Mouse (Mus musculus): ENCODE measurements around the gene Zmynd8. TPM values are rescaled to one million over a fixed set of nuclear protein-coding genes. Genes with fewer than 3 reads are reported as not detected.

Zmynd8 gene
- polyA plus RNA-seq, 1 experiment from 2014 or later, result 82.2 TPM

- peak; percentile 57 for ATAC-seq (ENCODE audit: low FRiP score)
- Histone ChIP-seq H3K27me3 (no peaks in the 10 kb centered on the region), H3K27ac (peak overlapping the region; percentile 100), H3K36me3 (no peaks in the 10 kb centered on the region), H3K4me2 (peak overlapping the region; percentile 74), H3K9me3 (no peaks in the 10 kb centered on the region), H3K4me3 (peak overlapping the region; percentile 38), H3K4me1 (replicated peaks) (peaks cover 98% of the 10 kb centered on the region), H3K9ac (peak overlapping the region; percentile 86)
- WGBS, result 3% methylated on average over 20 of the region's 21 CpGs
These were observed 14.1 kb downstream of the Zmynd8 start for GRCm38 (mm10) chr2:165884577-165885224.

GRCm38 (mm10) chr2:165883846-165884576, 14.8 kb downstream of the Zmynd8 start:
- H3K4me2 ChIP-seq, result peak overlapping the region; percentile 74
- H3K27me3 ChIP-seq, result no peaks in the 10 kb centered on the region
- no peak for ATAC-seq (ENCODE audit: low FRiP score)
- H3K4me1 ChIP-seq (replicated peaks), result peaks cover 98% of the 10 kb centered on the region
- H3K27ac ChIP-seq, result peak overlapping the region; percentile 100
- 11% methylated on average over 11 of the region's 11 CpGs for WGBS
- H3K9me3 ChIP-seq, result no peaks in the 10 kb centered on the region
- H3K36me3 ChIP-seq, result no peaks in the 10 kb centered on the region
- H3K4me3 ChIP-seq, result peak overlapping the region; percentile 38
- peak overlapping the region; percentile 86 for H3K9ac ChIP-seq

GRCm38 (mm10) chr2:165883006-165883405, 15.8 kb downstream of the Zmynd8 start:
- Histone ChIP-seq H3K27ac (peak overlapping the region; percentile 100), H3K9me3 (no peaks in the 10 kb centered on the region), H3K4me3 (peak overlapping the region; percentile 38), H3K27me3 (no peaks in the 10 kb centered on the region), H3K9ac (peak overlapping the region; percentile 86), H3K4me1 (replicated peaks) (peaks cover 97% of the 10 kb centered on the region), H3K4me2 (peak overlapping the region; percentile 74), H3K36me3 (no peaks in the 10 kb centered on the region)
- ATAC-seq (ENCODE audit: low FRiP score), result no peak
- 29% methylated on average over 6 of the region's 6 CpGs for WGBS

DNA sequence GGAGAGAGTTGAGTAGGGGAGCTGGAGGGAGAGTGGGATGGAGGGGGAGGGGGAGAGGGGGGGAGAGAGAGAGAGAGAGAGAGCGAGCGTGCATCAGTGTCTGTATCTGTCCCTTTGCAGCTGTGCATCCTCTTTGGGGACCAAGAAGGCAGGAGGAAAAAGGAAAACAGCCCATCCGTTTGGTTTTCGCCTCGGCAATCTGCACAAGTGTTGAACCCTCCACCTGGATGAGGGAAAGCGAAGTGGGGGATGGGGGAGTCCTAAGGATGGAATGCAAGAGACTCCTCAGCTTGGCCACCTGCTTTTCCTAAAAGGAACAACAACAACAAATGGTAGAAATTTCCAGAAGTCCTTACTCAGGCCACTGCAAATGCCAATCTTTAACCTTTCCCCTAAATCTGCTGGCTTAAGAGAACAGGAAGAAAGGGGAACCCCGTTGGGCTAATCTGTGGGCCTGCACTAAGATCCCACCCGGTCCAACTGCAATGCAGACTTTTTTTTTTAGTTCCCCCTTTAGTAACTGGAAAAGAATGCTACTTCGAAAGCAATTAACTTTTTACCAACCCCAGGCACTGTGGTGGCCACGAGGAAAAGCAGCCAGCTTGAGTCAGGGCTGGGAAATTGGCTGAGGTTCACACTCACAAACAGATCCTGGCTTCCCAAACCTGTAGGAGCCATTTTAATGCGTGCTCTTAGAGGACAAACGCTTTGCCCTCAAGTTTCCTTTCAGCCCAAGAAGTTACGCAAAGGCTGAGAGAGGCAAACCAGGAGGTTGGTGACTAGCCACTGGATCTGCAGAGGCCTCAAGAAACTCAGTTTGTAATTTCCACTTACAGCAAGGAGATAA, 17.0 kb downstream of the Zmynd8 start:
- peak overlapping the region; percentile 38 for H3K4me3 ChIP-seq
- H3K4me1 ChIP-seq (replicated peaks), result peaks cover 97% of the 10 kb centered on the region
- WGBS, result 11% methylated on average over 12 of the region's 13 CpGs
- H3K9ac ChIP-seq, result peak overlapping the region; percentile 86
- no peaks in the 10 kb centered on the region for H3K27me3 ChIP-seq
- H3K4me2 ChIP-seq, result peak overlapping the region; percentile 74
- ATAC-seq (ENCODE audit: low FRiP score), result no peak
- peak overlapping the region; percentile 100 for H3K27ac ChIP-seq
- H3K9me3 ChIP-seq, result no peaks in the 10 kb centered on the region
- H3K36me3 ChIP-seq, result no peaks in the 10 kb centered on the region

DNA sequence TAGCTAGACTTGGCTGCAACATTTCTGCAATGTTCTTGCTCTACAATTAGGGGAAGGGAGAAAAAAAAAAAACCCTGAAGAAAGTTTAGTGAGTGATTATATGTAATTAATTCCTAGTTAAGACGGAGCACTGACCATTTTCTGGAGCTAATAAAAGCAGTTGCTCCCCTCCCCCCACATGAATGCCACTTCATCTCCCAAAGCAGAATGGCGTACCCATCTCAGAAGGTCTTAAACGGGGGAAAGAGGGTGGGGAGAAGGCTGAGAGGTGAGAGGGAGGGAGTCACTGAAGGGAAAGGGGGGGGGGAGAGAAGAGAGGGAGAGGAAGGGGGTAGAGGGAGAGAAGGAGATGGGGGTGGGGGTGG, 17.6 kb downstream of the Zmynd8 start:
- Histone ChIP-seq H3K4me2 (peak overlapping the region; percentile 74), H3K9me3 (no peaks in the 10 kb centered on the region), H3K27me3 (no peaks in the 10 kb centered on the region), H3K27ac (peak overlapping the region; percentile 100), H3K4me1 (replicated peaks) (peaks cover 97% of the 10 kb centered on the region), H3K9ac (peak overlapping the region; percentile 70), H3K4me3 (peak overlapping the region; percentile 39; the same call in 1 of the 2 replicates), H3K36me3 (no peaks in the 10 kb centered on the region)
- WGBS, result 0% methylated on average over 3 of the region's 3 CpGs
- no peak for ATAC-seq (ENCODE audit: low FRiP score)

DNA sequence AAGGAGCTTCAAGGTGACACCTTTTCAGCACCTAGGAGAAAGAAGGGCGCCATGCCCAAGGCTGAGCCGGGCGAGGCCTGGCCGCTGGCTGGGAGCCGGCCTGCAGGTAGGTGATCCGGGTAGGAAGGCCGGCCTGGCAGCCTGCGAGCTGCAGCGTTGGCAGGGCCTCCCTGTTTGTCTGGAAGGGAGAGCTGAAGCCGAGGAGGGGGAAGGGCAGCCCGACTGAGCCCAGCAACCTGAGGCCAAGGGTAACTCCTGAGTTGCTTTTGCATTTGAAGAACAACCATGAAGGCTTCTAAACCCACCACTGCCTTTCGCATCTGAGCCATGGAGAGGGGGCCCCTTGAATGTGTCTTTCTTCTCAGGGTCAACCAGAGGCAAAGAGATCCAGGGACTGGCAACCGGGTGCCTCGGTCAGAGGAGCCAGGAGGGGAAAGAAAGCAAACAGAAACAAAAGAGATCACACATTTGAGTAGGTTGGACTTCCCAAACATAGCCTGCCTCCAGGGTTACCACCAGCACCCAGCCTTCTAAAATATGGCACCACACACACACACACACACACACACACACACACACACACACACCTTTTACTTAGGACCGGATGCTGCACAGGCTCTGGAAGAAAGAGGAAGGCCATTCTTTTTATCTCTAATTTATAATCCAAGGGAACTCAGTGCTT, 18.2 kb downstream of the Zmynd8 start:
- Histone ChIP-seq H3K4me3 (peak overlapping the region; percentile 39), H3K4me1 (replicated peaks) (peaks cover 97% of the 10 kb centered on the region), H3K9me3 (no peaks in the 10 kb centered on the region), H3K36me3 (no peaks in the 10 kb centered on the region), H3K27ac (peak overlapping the region; percentile 100), H3K4me2 (peak overlapping the region; percentile 74), H3K27me3 (no peaks in the 10 kb centered on the region), H3K9ac (peak overlapping the region; percentile 70)
- WGBS, result 8% methylated on average over 15 of the region's 15 CpGs
- ATAC-seq (ENCODE audit: low FRiP score), result no peak

DNA sequence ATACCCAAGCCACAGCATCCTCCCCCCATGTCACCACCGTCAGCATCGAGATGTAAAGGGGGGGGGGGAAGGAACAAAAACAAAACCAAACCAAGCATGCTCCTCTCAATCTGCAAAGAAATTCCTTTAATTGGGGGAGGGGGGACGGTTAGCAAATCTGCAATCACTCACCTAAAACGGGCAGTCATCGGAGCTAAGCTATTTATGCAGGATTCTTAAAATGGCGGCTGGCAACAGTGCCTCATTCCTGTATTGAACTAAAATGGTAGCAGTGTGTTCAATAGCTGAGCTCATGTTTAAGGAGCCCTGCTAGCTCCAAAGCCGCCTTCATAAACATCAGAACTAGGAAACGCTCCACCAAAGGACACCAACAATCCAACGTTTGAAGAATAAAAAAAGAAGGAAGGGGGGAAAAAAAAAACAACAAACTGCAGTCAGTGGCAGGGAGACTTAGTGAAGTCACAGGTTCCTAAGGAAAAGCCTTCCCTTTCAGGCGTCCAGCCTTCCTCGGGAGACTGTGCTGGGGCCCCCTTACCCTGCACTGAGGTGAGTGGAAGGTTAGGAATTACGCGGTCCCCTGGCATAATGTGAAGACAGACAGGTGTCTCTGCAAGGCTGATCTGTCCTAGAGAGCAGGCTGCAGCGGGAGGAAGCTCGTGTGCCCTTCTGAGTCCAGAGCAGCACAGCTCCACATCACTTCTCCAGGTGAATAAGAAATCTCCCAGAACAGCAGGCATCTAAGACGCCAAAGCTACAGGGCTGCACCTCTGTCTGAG, 19.2 kb downstream of the Zmynd8 start:
- no peaks in the 10 kb centered on the region for H3K27me3 ChIP-seq

GRCm38 (mm10) chr2:165878907-165879361, 19.9 kb downstream of the Zmynd8 start:
- Histone ChIP-seq H3K27ac (peak overlapping the region; percentile 100), H3K9ac (peak overlapping the region; percentile 70), H3K4me3 (peak overlapping the region; percentile 39), H3K4me1 (replicated peaks) (peaks cover 99% of the 10 kb centered on the region), H3K4me2 (peak overlapping the region; percentile 74), H3K27me3 (no peaks in the 10 kb centered on the region), H3K9me3 (no peaks in the 10 kb centered on the region), H3K36me3 (peaks cover 6% of the 10 kb centered on the region)
- no peak for ATAC-seq (ENCODE audit: low FRiP score)
- WGBS, result 16% methylated on average over 8 of the region's 8 CpGs

More for the DNA sequence above, 19.2 kb downstream of the Zmynd8 start:
- no peak for ATAC-seq (ENCODE audit: low FRiP score)
- Histone ChIP-seq H3K4me2 (peak overlapping the region; percentile 74), H3K27ac (peak overlapping the region; percentile 100), H3K4me3 (peak overlapping the region; percentile 39), H3K36me3 (no peaks in the 10 kb centered on the region), H3K4me1 (replicated peaks) (peaks cover 97% of the 10 kb centered on the region), H3K9ac (peak overlapping the region; percentile 70), H3K9me3 (no peaks in the 10 kb centered on the region)
- 6% methylated on average over 16 of the region's 16 CpGs for WGBS

DNA sequence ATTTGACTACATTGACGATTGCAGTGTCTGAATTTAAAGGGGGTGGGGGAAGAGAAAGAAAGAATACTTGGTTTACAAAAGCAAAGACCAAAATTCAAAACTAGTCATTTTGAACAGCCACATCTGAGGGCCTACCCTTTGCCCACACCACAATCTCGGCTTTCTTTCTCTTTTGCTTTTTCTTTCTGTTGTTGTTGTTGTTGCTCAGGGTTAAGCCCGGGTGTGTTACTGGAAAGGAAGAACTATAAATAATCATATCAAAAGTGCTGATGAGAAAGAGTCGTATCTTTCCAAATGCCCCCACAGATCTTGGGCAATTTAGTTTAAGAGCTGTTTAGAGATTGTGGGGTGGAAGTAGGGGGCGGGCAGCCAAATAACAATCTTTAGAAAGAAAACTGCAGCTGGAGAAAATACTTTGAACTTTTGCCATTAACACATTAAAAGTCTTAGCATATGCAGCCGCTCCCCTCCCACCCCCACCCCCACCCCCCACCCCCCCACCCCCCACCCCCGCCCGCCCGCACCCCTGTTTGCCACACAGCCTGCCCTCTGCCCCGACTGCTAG, 20.7 kb downstream of the Zmynd8 start:
- Histone ChIP-seq H3K4me1 (replicated peaks) (peaks cover 99% of the 10 kb centered on the region), H3K4me2 (peak overlapping the region; percentile 74), H3K36me3 (peaks cover 14% of the 10 kb centered on the region), H3K4me3 (peak overlapping the region; percentile 39), H3K9ac (peak overlapping the region; percentile 74), H3K27me3 (no peaks in the 10 kb centered on the region), H3K27ac (peak overlapping the region; percentile 98), H3K9me3 (no peaks in the 10 kb centered on the region)
- no peak for ATAC-seq (ENCODE audit: low FRiP score)
- 20% methylated on average over 10 of the region's 10 CpGs for WGBS

DNA sequence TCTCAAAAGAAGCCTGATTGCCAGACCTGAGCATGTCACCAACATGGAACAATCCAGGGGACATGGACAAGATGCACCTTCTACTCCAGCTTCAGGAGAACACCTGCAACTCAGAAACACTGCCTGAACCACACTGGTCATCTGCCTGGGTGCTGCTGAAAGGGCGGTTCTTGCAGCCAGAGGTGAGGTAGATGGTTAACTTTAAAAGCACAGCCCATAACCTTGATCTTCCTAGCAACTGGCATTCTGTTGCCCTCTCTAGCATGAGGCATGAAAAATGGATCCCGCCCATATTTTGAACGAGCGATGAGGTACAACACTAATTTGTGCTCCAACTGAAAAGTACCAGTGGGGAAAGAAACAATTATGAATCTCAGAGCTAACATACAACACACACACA, 21.6 kb downstream of the Zmynd8 start:
- 55% methylated on average over 4 of the region's 4 CpGs for WGBS

More for the DNA sequence above, 21.6 kb downstream of the Zmynd8 start:
- Histone ChIP-seq H3K27me3 (no peaks in the 10 kb centered on the region), H3K4me1 (replicated peaks) (peaks cover 96% of the 10 kb centered on the region), H3K9ac (peak overlapping the region; percentile 74), H3K9me3 (no peaks in the 10 kb centered on the region), H3K36me3 (peaks cover 16% of the 10 kb centered on the region), H3K27ac (peak overlapping the region; percentile 98), H3K4me2 (peak overlapping the region; percentile 74), H3K4me3 (peak overlapping the region; percentile 32)
- no peak for ATAC-seq (ENCODE audit: low FRiP score)

All from hindbrain, embryonic 13.5 days (tissue).